Mouse (Mus musculus) G1E (cell line): ENCODE measurements around the gene Adam12.

ENCODE experiments used
- CTCF ChIP-seq: IDR thresholded peaks from 2 replicates; pipeline ENCODE4 v1.5.1; 2012; ENCODE audit warnings: low read depth, low read length, inconsistent platforms, mixed read lengths
- GATA1 ChIP-seq: IDR thresholded peaks from 2 replicates; pipeline ENCODE4 v1.6.1; 2012; ENCODE audit warnings: borderline replicate concordance, low read length, inconsistent platforms, mixed read lengths
- GATA2 ChIP-seq: IDR thresholded peaks from 2 replicates; pipeline ENCODE4 v1.6.1; 2012; ENCODE audit warnings: low read depth, low read length, inconsistent platforms, borderline replicate concordance

- no peak for TF ChIP-seq CTCF
- no peak for TF ChIP-seq GATA1
- TF ChIP-seq GATA2, result no peak
These were observed 6.9 kb upstream of the Adam12 start for GRCm38 (mm10) chr7:134238863-134239262.
